Mouse (Mus musculus): ENCODE data around the gene Nhej1.

The Nhej1 gene

GRCm38 (mm10) chr1:74926721-74927120 lies 198.3 kb downstream of the Nhej1 start:
- no peak for DNase-seq

DNA sequence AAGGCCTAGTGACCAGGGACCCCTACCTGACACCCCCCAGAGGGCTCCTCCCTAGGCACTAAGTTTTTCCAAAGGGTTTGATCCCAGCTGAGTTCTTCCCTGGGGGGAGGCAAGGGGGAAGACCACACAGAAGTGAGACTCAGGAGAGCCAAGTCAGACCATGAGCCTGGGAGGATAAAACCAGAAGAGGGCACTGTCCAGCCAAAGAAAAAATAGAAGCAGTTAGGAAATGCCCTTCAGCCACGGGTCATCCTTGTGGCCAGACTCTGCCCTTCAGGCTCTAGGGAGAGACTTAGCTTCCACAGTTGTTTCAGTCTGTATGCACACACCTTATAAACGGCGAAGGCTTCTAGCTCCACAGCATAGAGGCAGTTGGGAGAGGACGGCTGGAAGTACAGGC lies 200.5 kb downstream of the Nhej1 start:
- DNase-seq = no peak

Measured in thymus, postnatal 36 days (tissue).